Mouse (Mus musculus) c-Kit-positive CD71-positive TER-119-negative erythroid progenitor cells, embryonic 14.5 days (primary cell): ENCODE results near the gene Prkce.
A peak's percentile ranks its signal among the peaks of the same experiment; 100 is the strongest.

Experiments used
- DNase-seq: peaks from one replicate; pipeline ENCODE4 v3.0.0-alpha.2; 2013; ENCODE audit warnings: low read depth

Gene Prkce

DNA sequence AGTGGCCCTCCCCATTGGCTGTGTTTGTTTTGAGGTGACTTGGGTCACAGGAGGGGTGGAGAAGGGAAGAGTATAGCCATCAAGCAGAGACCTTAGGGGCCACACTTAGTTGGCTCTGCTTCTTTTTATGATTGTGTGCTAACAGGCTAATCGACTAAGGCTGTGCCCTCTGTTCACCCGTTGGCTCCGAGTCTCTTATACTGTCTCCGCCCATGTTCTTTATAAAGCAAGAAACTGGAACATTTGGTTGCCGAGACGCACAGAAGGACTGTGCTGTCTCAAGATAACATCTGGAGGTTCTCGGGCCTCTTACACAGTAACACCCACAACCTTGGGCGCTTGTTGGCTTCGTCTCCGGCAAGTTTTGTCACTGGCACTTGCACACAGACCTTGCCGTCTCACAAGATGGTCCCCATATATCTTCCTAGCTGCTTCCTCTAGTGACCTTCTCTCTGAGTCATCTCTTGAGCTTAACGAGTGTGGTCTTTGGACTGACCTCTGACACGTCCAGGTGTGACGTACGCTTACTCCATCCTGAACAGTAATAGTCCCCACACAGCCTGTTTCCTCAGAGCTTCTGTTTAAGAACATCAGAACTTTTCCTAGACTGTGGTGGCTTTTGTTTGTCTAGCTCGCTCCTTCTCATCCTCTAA lies 406.1 kb downstream of the Prkce start:
- DNase-seq, result no peak

DNA sequence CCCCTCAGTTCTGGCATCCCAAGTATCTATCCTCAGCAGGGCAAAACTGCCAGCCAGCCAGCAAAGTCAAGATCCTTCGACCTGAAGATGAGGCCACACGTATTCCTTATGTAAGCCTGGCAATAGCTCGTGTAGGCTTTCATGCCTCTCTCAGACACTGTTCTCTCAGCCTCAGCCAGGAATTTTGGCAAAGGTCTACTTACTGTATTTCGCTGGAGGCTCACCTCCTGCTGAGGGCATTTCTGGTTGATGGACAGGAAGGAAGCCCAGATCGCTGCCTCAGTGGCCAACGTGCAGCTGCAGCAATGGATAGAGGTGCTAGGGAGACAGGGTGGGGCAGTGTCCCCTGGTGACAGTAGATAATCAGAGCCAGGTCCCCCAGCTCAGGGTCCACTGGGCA lies 413.1 kb downstream of the Prkce start:
- no peak for DNase-seq

- DNase-seq, result no peak
These were observed 414.8 kb downstream of the Prkce start for GRCm38 (mm10) chr17:86582341-86582740.

GRCm38 (mm10) chr17:86586441-86586840 lies 418.9 kb downstream of the Prkce start:
- DNase-seq, result no peak

- DNase-seq, result no peak
These were observed 421.3 kb downstream of the Prkce start for GRCm38 (mm10) chr17:86588704-86589449.

DNA sequence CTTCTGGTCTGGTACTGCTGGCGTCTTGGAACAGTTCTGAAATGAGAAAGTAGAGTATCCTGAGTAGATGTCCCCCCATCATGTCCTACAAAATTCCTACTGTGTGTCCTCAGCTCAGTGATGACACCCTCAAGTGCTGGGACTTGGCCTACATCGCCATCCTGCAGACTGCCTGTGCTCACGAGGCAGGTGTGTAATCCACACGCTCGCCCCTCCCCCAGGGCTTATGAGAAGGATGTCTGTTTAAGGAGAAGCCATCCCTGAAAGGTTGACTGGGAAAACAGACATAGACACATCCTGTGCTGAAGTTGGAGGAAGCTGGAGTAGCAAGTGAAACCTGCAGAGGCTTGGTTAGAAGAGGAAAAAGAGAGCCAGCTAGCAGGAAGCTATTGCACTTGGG lies 422.1 kb downstream of the Prkce start:
- no peak for DNase-seq

- no peak for DNase-seq
These were observed 423.7 kb downstream of the Prkce start for GRCm38 (mm10) chr17:86591241-86591640.

DNA sequence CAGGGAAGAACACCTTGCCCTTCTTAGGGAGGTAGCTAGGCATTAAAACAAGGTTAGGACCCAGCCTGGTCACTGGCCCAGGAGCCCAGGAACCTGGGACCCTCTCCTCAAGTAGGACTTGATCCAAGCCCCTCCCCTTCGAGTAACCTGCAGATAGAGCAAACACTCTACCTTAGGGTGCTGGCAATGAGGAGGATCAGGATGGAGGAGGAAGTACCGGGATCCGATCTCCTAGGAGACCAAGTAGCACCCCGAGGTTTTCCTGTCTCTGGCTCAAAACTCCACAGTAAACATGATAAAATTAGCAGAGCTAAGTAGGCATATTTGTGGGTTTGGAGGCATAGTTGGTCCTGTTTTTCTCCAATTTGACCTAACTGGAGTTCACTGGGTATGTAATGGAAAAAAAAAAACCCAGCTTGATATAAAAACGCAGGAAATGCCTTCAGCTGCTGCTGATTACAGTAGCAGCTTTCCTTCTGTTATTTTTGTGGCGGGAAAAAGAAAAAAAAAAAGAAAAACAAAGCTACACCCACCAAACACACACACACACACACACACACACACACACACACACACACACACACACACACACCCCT lies 425.5 kb downstream of the Prkce start:
- DNase-seq, result no peak

DNA sequence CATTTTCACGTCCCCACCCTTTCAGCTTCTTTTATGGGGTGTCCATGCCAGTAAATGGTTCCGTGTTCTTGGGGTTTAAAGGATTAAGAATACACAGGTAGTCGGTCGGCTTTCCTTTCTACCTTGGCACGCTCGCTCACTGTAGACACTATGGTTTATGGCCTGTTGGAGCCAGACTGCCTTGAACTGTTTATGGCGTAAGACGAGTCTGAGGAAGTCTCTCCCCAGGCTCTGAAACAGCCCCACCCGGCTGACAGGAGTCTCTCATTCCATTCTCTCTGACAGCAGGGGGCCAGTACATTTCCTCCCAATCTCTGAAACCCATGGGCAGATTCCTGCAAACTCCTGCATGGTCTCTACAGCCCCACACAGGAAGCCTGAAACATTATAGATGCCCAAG lies 427.9 kb downstream of the Prkce start:
- DNase-seq, result no peak

GRCm38 (mm10) chr17:86601116-86601515 lies 433.5 kb downstream of the Prkce start:
- no peak for DNase-seq

- DNase-seq, result no peak
These were observed 434.3 kb downstream of the Prkce start for GRCm38 (mm10) chr17:86601901-86602300.

GRCm38 (mm10) chr17:86603848-86604444 lies 436.4 kb downstream of the Prkce start:
- DNase-seq, result no peak

DNA sequence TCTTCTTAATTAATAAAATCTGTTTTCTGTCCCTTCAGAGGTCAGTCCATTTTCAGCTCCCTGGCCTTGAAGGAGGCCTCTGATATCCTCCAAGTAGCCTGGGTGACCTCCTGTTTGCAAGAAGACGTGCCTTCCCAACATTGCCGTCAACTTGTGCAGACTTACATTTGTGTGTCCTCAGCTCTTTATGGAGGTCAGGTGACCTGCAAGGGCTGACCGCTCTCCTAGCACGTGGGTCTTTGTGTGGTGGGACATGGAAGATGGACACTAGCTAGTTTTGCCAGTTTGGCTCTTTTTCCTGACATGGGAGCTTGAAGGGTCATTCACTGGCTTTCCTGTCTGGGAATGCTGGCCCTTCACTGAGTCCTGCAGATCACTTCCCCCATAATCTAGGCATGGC lies 440.4 kb downstream of the Prkce start:
- no peak for DNase-seq

GRCm38 (mm10) chr17:86610271-86610969 lies 442.8 kb downstream of the Prkce start:
- DNase-seq, result peak; percentile 49

GRCm38 (mm10) chr17:86611772-86612171 lies 444.2 kb downstream of the Prkce start:
- no peak for DNase-seq

DNA sequence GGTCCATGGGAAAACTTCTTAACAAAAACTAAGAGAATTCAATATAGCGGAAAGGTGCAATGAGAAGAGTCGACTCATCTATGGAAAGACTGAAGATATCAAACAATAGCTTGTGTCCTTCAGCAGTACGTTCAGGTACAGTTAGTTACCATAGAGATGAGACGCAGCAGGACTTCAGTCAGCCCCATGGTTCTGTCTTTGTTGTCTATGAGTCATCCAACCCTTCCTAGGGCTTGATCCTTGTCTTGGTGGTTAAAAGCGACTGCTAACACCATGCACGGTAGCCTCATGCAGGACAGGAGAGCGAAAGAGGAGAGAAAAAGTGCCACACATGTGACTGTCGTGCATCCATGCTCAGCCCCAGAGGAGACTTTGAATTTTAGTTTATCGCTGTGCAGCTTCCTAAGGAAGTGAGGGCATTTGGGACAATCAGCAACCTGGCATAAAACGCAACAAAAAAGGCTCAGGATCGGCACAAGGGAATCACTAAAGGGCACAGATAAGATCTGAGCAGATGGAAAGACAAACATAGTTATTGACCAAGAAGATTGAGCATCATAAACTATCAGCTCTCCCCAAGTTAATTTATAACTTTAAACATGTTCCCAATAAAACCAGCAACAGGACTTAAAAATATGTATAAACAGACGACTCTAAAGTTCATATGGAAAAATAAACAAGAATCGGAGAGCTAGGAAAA lies 448.2 kb downstream of the Prkce start:
- DNase-seq, result no peak

- DNase-seq, result no peak
These were observed 450.1 kb downstream of the Prkce start for GRCm38 (mm10) chr17:86617570-86618237.

GRCm38 (mm10) chr17:86618431-86618861 lies 450.9 kb downstream of the Prkce start:
- no peak for DNase-seq

DNA sequence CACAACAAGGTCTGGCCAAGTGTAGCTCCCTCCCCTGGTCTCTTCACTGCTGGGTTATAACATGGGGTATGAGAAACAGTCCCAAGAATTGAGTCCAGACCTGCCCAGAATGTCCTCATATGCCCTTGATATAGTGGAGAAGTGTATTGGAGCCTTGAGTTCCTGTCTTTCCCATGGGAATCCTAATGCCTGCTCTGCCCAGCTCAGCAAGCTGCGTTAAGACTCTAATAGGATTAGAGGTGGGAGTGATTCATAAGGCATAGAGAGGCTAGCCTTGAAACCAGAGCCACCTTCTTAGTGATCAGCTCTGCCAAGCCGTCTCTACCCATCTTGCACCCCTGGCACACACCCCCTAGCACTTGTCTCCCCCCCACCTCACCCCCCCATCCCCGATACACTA lies 455.3 kb downstream of the Prkce start:
- no peak for DNase-seq

DNA sequence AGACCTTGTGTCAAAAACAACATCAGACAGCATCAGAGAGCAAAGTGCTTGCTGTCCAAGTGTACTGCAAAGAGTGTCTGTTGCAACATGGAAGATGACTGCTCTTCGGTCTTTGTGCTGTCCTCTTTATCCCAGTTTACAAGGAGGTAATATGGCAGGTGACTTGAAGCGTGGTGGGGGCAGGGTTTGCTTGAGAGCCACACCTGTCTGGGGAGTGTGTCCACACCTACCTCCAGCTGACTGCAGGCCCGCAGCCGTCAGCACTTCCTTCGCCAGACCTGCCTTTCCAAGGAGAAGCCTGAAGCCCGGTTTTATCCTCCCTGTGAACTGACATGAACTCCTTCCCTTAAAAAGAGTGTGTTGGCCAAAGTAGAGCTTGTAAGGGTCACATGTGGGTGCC lies 458.9 kb downstream of the Prkce start:
- DNase-seq, result no peak

- DNase-seq, result no peak
These were observed 465.5 kb downstream of the Prkce start for GRCm38 (mm10) chr17:86633131-86633530.
